Mouse (Mus musculus) ZHBTc4 (cell line): ENCODE data around the gene Pithd1.
A peak's percentile ranks its signal among the peaks of the same experiment; 100 is the strongest.

ENCODE experiments used
- DNase-seq: peaks from one replicate; pipeline ENCODE4 v3.0.0-alpha.2; 2011; ENCODE audit warnings: low read depth, low spot score

Pithd1 gene

DNA sequence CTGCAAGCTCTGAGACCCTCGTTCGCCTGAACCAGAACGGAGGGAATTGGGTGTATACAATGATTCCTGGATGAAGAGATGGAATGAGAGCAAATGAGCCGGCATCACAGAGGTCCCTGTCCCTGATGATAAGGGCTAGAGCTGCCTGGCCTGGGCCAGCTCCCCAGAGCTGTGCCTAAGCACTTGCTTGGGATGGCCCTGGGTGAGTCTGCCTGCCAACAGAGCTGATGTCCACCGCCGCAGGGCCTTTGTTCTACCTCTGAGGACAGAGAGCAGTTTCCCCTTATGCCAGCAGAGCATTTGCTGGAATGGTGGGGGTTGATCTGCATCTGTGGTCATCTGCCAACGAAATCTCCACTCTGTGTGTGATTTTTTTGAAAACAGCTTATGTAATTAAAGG is 24.9 kb downstream of the Pithd1 start:
- no peak for DNase-seq

DNA sequence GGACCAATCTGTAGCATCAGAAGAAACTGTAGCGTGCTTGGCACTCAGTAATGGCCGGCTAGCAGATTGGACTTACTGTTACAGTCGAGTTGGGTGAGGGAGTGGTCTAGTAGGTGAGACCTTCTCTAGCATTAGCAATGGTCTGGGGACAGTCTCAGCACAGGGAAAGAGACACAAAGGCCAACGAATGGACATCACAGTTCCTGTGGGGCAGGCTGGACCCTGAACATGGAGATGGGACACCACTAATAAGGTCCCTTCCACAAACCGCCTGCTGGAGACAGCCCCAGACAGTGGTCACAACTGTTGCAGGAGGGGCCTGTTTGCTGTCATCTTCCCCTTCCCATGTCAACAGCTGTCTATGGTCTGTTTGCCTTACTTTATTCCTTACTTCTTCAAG is 25.4 kb downstream of the Pithd1 start:
- no peak for DNase-seq

DNA sequence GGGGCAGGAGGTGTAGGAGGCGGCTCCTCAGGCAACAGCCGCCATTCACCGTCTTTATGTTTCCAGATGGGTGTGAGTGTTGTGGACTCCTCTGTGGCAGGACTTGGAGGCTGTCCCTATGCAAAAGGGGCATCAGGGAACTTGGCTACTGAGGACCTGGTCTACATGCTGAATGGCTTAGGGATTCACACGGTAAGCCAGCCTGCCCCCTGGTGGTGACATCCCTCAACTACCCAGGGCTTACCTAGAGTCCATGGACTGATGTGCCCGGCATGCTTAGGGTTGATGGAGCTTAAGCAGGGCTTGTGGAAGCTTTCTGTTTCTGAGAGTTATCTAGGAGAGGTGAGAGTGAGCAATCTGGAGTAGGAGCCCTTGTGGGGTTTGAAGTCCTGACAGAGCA is 26.3 kb downstream of the Pithd1 start:
- DNase-seq = peak; percentile 90

DNA sequence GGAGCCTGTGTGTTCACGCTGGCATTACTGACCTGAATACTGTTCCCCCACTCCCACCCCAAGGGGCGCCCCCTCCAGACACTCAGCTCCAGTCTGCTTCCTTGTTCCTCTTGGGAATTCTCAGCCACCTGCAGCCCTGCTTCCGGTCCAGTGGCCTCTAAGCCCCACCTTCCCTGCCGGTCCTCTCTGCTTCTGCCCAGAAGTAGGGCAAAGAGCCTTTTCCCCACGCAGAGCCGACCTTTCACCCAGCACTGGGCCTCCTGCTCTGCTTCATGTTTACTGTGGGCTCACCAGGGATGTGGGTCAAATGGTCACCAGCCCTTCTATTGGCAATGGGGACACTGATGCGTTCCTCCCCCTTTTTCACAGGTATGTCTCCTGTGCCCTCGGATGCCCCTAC is 28.7 kb downstream of the Pithd1 start:
- no peak for DNase-seq

DNA sequence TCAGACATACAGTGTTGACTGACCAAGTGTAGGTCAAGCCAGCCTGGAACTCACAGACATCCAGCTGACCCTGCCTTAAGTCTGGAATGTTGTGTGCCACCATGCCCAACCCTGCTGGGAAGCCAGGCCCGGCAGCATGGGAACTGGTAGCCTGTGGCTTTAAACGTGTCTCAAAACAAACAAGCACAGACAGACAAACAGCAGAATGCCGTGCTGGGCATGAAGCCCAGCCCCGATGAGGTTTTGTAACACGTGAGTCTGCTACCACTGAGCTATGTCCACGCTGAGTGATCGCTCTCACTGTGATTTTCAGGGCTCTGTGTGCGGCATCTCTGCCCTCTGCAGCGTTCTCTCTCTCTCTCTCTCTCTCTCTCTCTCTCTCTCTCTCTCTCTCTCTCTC is 31.2 kb downstream of the Pithd1 start:
- no peak for DNase-seq

DNA sequence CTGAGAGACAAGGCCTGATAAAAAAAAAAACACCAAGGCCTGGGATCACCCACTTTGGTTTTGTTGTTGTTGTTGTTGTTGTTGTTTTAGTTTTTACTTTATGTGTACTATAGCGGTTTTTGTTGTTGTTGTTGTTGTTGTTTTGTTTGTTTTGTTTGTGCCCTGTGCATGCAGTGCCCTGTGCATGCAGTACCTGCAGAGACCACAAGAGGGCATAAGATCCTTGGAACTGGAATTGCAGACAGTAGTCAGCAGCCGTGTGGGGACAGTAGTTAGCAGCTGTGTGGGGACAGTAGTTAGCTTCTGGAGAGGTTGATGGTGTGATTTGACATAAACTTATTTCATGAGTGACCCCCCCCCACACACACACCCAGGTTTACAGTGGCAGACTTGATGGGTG is 32.8 kb downstream of the Pithd1 start:
- peak; percentile 65 for DNase-seq

DNA sequence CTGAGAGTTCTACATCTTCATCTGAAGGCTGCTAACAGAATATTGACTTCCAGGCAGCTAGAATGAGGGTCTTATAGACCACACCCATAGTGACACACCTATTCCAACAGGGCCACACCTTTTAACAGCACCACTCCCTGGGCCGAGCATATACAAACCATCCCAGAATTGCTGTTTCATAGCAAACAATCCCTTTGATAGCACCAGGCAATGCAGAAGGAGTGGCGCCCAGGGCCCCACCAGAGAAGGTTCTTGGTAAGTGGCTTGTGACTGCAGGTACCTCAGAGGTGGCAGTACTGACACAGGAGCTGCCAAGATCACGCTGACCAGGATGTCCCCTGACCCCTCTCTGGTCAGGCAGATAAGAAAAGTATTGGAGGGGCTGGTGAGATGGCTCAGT is 33.9 kb downstream of the Pithd1 start:
- no peak for DNase-seq

DNA sequence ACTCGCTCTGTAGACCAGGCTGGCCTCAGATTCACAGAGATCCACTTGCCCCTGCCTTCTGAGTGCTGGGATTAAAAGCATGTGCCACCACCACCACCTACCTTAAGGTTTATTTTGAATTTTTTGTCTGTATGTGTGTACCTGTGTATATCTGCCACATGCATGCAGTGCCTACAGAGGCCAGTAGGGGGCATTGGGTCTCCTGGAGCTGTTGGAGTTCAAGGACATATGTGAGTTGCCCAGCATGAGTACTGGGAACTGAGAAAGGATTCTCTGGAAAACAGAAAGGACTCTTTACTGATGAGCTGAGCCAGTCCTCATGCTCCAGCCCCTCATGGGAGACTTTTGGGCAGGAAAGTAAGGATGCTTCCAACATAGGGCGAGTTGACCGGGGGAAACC is 35.6 kb downstream of the Pithd1 start:
- DNase-seq = peak; percentile 82

DNA sequence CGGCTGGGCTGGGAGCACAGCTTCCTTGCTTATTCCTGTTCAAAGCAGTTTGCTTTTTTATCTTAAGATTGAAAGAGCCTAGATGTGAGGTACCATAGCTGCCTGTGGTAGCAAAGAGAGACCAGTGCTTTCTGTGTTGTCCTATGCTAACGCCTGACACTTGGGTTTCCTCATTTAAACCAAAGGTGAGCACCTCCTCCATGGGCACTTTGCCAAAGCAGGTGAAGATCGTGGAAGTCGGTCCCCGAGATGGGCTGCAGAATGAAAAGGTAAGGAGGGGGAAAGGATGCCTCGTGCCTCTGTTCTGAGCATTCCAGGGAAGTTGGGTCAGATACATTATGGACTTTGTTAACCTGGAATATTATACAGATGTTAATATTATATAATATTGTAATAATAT is 36.7 kb downstream of the Pithd1 start:
- no peak for DNase-seq

DNA sequence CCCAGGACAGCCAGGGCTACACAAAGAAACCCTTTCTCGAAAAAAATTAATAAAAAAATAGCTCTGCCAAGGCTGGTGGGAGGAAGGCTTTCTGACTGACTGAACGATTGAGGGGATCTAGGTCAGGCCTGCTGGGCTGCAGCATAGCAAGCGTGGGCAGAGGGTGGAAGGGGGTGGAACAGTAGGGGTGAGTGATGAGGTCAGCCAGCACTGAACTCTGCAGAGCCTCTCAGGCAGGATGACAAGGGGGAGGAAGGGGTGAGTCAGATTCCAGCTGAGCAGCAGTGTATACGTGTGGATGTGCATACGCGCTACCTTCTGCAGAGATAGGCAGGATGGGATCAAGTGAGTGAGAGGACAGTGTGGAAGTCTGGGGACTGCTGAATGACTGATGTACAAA is 37.2 kb downstream of the Pithd1 start:
- DNase-seq = no peak

DNA sequence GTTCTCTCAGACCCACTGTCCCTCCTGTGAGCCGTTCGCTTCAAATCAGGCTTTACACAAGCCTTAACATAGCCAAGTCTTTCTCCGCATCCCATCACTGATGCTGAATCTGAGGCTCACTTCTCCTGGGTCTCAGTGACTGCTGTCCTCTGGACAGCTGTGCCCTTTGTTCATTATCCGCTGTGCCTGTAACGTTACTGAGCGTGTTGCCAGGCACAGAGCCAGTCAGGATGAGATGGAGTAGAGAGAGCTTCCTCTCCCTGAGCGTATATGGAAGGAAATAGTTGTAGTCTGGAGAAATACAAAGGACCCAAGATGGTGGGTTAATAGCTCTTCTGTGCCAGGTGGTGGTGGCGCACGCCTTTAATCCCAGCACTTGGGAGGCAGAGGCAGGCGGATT is 37.6 kb downstream of the Pithd1 start:
- no peak for DNase-seq

DNA sequence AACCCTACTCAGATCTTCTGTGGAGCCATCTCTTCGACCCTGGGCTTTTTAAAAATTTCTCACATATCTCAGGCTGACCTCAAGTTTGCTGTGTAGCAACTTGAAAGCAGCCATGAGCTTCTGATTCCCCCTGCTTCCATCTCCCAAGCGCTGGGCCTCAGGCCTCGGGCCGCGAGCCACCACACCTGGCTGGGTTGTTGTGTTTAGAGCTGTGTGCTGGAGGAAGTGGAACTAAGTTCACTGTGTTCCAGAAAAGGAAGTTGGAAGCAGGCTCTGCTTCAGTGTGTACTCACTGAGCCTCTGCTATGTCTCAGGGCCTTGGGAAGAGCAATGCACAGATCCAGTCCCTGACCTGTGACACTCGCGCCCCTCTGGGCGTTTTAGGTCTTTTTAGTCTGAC is 38.9 kb downstream of the Pithd1 start:
- DNase-seq = no peak

DNA sequence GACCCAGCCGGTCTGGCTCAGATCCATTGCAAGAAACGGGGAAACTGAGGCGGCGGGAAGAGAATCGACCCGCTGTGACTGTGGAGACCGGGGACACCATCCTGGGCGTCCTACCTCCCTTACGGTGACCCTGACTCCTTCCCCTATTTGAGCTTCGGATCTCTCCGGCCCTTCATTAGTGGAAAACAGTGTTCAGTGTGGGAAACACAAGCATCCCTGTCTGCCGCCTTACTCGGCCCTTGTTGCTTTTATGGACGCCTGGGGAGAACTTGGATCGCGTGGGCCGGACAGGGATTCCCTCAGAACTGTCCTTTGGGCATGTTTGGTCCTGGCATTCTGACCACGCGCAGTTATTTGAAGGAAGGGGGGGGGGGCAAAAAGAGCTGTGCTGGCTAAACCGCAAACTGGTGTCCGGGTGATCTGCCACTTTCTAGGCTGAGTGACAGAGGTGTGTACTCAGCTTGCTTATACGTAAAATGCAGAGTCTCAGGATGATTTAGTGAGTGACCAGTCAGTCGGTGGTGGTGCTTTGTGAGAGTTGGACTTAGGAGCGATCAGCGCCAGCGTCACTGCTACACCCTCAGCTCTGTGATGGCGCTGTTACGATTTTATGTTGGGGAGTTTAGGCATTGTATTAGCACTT is 40.3 kb downstream of the Pithd1 start:
- DNase-seq = no peak

DNA sequence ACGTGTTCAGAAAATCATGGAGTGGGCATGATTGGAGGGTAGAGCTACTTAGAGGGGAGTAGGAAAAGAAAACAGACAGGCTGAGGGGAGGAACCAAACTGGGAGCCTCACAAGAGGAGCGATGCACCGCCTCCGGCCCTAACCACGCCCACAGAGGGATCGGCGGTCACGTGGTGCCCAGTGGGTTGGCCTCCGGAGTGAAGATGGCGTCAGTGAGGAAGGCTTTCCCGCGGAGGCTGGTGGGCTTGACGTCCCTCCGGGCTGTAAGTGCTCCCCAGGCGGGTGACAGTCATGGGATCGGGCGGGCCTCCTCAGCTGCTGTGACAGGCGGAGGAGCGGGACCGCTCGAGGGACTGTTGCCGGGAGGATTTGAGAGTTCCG is 40.8 kb downstream of the Pithd1 start, which contains the start of gene Hmgcl:
TSS of gene Hmgcl (plus strand) at position 171 of the 381 bp plus-strand sequence.
- peak; percentile 97 for DNase-seq

DNA sequence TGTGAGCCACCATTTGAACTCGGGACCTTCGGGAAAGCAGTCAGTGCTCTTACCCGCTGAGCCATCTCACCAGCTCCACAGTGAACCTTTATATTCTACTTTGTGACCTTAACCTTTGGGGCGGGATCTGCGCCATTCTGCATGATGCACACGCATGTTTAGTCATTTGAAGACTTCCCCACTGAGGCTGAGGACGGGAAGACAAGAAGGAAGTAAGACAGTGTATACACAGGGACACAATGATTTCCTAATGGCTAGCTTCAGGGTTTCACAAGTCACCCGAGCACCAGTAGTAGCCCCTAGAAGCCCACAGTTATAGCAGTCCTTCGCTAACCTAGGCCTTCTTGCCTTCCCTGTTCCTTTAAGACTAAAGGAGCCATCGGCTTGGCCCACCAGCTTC is 41.4 kb downstream of the Pithd1 start:
- no peak for DNase-seq

DNA sequence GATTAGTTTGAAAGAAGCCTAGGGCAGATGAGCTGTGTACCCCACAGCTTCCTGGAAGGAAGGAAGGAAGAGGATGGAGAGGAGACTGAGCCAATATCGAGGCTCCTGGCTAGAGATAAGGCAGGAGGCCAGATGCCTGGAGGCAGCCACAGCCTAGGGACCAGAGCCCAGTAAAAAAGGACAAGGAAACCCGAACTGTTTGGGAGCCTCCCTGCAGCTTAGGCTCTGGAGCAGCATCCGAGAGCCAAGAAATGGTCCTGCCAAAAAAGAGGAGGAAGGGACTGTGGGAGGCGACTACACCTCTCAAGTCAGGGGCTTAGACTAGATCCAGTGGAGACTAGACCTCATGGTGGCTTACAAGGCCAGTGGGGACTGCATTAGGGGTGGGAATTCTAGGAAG is 43.7 kb downstream of the Pithd1 start:
- DNase-seq = no peak

DNA sequence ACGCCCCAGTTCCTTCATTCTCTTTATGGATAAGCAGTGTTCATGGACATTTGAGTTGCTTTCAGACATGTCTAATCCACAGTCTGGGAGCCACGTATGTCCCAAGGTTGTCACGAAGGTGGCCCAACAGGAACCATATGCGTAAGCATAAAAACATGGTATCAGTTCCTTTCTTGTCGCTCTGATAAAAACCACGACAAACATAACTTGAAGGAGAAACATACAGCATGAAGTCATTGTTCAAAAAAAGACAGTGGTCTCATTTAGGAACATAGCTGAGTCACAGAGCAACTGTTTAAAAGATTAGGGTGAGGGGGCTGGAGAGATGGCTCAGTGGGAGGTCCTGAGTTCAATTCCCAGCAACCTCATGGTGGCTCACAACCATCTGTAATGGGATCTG is 44.9 kb downstream of the Pithd1 start:
- DNase-seq = no peak

DNA sequence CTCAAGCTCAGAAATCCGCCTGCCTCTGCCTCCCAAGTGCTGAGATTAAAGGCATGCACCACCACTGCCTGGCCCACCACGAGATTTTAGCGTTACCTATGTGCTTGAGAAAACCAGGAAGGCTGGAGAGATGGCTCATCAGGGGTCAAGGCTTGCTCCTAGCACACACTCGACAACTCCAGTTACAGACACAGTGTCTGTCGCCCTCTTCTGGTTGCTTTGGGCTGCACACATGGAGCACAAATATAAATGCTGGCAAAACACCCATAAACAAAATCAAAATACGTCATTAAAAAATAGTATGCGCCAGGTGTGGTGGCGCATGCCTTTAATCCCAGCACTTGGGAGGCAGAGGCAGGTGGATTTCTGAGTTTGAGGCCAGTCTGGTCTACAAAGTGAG is 46.0 kb downstream of the Pithd1 start:
- DNase-seq = peak; percentile 79

DNA sequence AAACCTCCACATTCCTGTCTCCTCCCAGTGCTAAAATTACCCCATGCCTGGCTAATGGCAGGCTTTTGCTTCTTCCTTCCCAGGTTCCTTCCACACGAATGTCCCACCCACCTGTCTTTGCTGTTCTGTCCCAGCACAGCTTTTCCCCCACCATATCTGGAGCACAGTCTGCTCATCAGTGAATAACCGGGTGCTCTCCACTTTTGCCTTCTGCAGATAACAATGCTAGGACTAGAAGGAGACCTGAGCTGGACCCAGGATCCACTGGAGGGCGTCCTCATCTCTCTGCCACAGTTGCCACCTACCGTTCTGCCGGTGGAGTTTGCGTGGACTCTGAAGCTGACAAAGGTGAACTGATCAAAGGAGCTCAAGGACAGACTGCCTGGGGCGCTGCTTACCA is 48.2 kb downstream of the Pithd1 start:
- DNase-seq = peak; percentile 66

DNA sequence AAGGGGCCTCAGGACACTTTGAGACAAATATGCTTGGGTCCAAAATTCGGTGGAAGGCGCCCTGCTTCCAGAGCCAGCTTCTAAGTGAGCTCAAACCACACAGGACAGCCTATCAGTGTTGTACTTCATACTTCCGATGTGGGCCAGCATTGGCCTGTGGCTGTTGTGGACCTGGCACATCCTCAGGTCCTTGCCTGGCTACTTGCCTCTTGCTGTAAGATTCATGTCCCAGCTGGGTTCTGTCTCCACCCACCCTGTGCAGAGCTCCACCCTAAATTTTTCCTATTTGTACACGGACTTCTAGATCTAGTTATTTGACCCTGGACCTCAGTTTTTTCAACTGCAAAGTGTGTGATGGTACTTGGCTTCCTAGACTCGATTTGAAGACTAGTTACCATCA is 51.6 kb downstream of the Pithd1 start:
- DNase-seq = no peak

DNA sequence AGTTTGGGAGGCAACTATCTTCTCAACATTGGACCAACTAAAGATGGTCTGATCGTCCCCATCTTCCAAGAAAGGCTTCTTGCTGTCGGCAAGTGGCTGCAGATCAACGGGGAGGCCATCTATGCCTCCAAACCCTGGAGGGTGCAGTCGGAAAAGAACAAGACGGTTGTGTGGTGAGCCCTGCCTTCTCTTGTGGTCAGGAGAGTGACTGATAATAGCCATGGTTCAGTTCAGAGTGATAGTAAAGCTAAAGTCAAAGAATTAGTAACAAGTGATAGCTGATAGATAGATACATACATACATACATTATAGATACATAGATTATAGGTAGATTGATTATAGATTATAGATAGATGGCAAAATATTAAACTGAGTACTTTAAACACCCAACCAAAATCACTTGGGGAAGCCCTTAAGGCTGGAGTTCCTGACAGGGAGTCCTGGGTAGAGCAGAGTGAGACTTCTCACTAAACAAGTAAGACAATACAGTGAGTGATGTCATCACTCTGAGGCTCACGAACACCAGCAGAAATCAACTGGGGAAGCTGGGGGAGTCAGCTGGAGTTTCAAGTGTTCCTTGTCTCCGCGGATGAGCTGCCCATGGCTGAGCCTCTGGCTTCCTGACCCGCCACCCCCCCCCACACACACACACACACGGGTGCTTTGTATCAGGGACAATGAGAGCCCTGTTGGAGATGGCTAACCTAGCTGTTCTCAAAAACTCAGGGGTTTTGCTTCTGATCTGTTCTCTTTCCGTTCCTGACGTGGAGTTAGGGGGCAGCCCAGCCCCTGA is 52.2 kb downstream of the Pithd1 start:
- DNase-seq = no peak

DNA sequence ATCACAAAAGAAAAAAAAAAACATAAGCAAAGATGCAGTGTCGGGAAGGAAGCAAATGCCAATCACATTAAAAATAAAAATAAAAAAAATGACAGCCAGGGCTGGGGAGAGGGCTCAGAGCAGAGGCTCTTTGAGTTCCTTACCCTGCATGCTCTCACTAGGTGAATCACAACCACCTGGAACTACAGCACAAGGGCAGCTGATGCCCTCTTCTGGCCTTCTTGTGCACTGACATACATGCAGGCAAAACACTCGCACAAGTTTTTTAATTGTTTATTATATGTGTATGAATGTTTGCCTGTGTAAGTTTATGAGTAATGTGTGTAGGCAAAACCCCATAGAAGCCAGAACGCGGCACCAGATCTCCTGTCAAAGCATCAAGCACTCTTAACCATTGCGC is 55.2 kb downstream of the Pithd1 start:
- peak; percentile 51 for DNase-seq

DNA sequence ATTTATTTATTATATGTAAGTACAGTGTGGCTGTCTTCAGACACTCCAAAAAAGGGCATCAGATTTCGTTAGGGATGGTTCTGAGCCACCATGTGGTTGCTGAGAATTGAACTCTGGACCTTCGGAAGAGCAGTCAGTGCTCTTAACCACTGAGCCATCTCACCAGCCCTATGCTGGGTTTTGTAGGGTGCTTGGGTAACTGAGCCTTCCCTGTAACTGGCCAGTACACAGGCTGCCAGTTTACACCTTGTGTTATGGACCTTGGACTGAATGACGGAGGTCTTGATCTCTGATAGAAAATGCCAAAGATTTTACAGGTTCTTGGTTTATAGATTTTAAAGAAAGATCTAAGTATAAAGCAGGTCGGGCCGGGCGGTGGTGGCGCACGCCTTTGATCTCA is 56.8 kb downstream of the Pithd1 start:
- DNase-seq = no peak

DNA sequence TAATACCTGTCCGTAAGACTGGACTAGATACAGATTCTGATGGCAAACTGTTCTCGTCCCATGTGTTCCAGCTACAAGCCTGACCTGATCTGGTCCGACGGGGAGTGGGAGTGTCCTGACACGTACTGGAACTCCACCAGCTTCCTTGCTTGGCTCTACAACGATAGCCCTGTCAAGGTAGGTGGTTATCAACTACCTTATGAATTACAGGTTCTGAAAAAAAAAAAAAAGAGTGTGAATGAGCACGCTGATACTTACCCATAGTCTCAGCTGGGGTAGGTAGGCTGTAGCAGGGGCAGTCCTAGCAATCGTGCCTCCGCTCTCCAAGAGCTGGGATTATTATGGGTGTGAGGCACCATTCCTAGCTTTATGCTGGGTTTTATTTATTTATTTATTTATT is 57.2 kb downstream of the Pithd1 start:
- DNase-seq = no peak
